Mouse (Mus musculus): Measurements from ENCODE around the gene Pin1rt1. TPM values are rescaled to one million over a fixed set of nuclear protein-coding genes. Genes with fewer than 3 reads are reported as not detected.

The Pin1rt1 gene
- polyA plus RNA-seq, 1 experiment from 2014 or later = 0.13 TPM

DNA sequence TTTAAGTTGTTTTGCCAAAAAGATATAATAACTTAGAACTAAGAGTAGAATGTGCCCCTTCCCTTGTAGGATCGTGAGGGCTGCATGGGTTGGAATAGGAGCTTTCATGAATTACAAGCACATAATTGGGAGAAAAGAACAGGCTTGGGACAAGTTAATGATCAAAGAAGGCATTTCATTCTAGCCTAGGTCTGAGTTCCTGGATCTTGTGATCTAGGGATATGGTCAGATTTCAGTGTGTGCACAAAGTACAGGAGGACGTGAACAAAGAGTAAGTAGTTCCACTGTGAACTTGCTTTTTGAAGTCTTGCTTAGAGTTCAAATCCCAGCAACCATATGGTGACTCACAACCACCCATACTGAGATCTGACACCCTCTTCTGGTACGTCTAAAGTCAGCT is 38.9 kb downstream of the Pin1rt1 start:
- Histone ChIP-seq H3K36me3 (peaks cover 25% of the 10 kb centered on the region), H3K27ac (replicated peaks) (no peak overlapping the region), H3K4me2 (no peak overlapping the region), H3K9me3 (no peaks in the 10 kb centered on the region), H3K4me3 (no peak overlapping the region), H3K9ac (no peak overlapping the region), H3K4me1 (replicated peaks) (no peaks in the 10 kb centered on the region), H3K27me3 (no peaks in the 10 kb centered on the region)
- no peak for ATAC-seq (ENCODE audit: low FRiP score, low read depth)
- WGBS = 90% methylated on average over 3 of the region's 3 CpGs

DNA sequence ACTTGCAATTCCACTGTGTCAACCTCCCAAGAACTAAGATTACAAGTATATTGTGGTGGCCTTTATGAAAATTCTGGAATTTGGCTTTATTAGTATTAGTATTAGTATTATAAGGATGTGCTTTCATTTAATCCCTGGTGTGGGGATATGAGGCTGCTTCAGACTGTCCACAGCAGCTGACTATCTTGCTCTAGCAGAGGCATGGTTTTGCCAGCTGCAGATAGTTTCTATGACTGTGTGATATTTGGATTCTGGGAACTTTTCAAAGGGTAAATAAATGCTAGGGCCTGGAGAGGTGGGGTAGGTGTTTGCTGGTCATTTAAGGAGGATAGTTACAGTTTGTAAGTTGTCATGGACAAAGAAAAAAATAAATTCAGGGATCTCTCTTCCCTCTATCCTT is 44.5 kb downstream of the Pin1rt1 start:
- Histone ChIP-seq H3K9me3 (no peaks in the 10 kb centered on the region), H3K4me1 (replicated peaks) (no peaks in the 10 kb centered on the region), H3K4me3 (no peak overlapping the region), H3K9ac (no peak overlapping the region), H3K36me3 (peaks cover 11% of the 10 kb centered on the region; the same call in 1 of the 2 replicates), H3K4me2 (no peak overlapping the region), H3K27me3 (no peaks in the 10 kb centered on the region), H3K27ac (replicated peaks) (no peak overlapping the region)
- no peak for ATAC-seq (ENCODE audit: low FRiP score, low read depth)

DNA sequence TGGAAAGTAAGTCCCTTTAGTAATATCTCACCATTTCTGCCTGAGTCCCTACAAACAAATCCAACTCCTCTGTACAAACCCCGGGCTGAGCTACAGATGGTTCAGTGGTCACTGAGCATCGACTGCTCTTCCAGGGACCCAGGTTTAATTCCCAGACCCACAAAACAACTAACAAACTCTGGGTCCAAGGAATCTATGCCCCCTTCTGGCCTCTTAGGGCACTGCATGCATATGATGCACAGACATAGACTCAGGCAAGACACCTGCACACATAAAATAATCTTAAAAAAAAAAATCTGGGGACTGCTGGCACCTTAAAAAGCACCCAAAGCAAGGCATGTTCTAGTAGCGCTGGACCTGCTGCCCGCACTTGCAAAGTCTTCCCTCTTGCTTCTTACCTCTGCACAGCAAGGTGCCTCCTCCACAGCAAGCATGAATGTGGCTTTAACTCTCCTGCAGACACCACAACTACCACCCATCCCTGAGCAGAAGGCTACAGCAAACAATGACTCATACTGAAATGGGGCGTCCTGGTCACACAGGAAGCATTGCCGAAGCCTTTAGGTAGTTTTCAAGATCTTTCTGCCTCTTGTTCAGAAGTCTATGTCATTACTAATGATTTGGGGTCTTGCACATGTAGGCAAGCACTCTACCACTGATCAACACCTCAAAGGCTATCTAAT is 46.9 kb downstream of the Pin1rt1 start:
- no peak overlapping the region for H3K27ac ChIP-seq (replicated peaks)
- no peak overlapping the region for H3K9ac ChIP-seq
- no peak for ATAC-seq (ENCODE audit: low FRiP score, low read depth)
- no peaks in the 10 kb centered on the region for H3K27me3 ChIP-seq
- H3K9me3 ChIP-seq = no peaks in the 10 kb centered on the region
- H3K4me2 ChIP-seq = no peak overlapping the region
- H3K4me1 ChIP-seq (replicated peaks) = no peaks in the 10 kb centered on the region
- H3K4me3 ChIP-seq = no peak overlapping the region
- peaks cover 26% of the 10 kb centered on the region for H3K36me3 ChIP-seq
- WGBS = 87% methylated on average over 6 of the region's 6 CpGs

Other genes starting within 250 kb of the Pin1rt1 start
- gene Hipk3, start 221.9 kb downstream of the Pin1rt1 start, polyA plus RNA-seq (2015; fragmentation: Nextera tagmentation; extraction: Ambion mirVana) = 8.1 TPM in 2 replicates
- 77.6 and 84.5 TPM in 2 replicates for gene Cstf3, start 125.9 kb downstream of the Pin1rt1 start, polyA plus RNA-seq (2015; fragmentation: Nextera tagmentation; extraction: Ambion mirVana)
- gene Tcp11l1, start 4.2 kb downstream of the Pin1rt1 start, polyA plus RNA-seq (2015; fragmentation: Nextera tagmentation; extraction: Ambion mirVana) = 59.3 and 61.5 TPM in 2 replicates
- gene Depdc7, start 26.5 kb upstream of the Pin1rt1 start, polyA plus RNA-seq (2015; fragmentation: Nextera tagmentation; extraction: Ambion mirVana) = 1.2 and 1.6 TPM in 2 replicates
- 6.8 TPM in 2 replicates for gene Qser1, start 100.4 kb upstream of the Pin1rt1 start, polyA plus RNA-seq (2015; fragmentation: Nextera tagmentation; extraction: Ambion mirVana)
- 0.64 and 0.69 TPM in 2 replicates for gene Prrg4, start 133.5 kb upstream of the Pin1rt1 start, polyA plus RNA-seq (2015; fragmentation: Nextera tagmentation; extraction: Ambion mirVana)
- gene Ccdc73, start 151.4 kb upstream of the Pin1rt1 start, polyA plus RNA-seq (2015; fragmentation: Nextera tagmentation; extraction: Ambion mirVana) = 4.5 and 7.9 TPM in 2 replicates

All from hindbrain, embryonic 15.5 days (tissue).